Mouse (Mus musculus) neural tube, embryonic 13.5 days (tissue): ENCODE results near the gene Cdv3. TPM values are rescaled to one million over a fixed set of nuclear protein-coding genes. Genes with fewer than 3 reads are reported as not detected.

Experiments
- ATAC-seq: fragments of 200-750 bp; cut with Nextera tagmentation; 2 replicates; pipeline ENCODE4 v1.8.0; 2017; ENCODE audit warnings: low read depth, mild to moderate bottlenecking, moderate TSS enrichment, moderate library complexity
- H3K27ac ChIP-seq: fragments of 300-500 bp; sonication (generic); replicated peaks from 2 replicates; pipeline ENCODE4 v1.5.1; 2015; ENCODE audit warnings: moderate library complexity, mild to moderate bottlenecking, inconsistent platforms
- H3K27me3 ChIP-seq: fragments of 300-500 bp; sonication (generic); 2 replicates; pipeline ENCODE4 v1.6.1; 2015; ENCODE audit warnings: mild to moderate bottlenecking, inconsistent platforms
- H3K36me3 ChIP-seq: fragments of 300-500 bp; sonication (generic); 2 replicates; pipeline ENCODE4 v1.6.1; 2015; ENCODE audit warnings: mild to moderate bottlenecking, inconsistent platforms
- H3K4me1 ChIP-seq: fragments of 300-500 bp; sonication (generic); replicated peaks from 2 replicates; pipeline ENCODE4 v1.6.1; 2015; ENCODE audit warnings: inconsistent platforms
- H3K4me2 ChIP-seq: fragments of 300-500 bp; sonication (generic); 2 replicates; pipeline ENCODE4 v1.6.1; 2015; ENCODE audit warnings: inconsistent platforms, mild to moderate bottlenecking, moderate library complexity
- H3K4me3 ChIP-seq: fragments of 300-500 bp; sonication (generic); 2 replicates; pipeline ENCODE4 v1.5.1; 2015; ENCODE audit warnings: mild to moderate bottlenecking, inconsistent platforms
- H3K9ac ChIP-seq: fragments of 300-500 bp; sonication (generic); 2 replicates; pipeline ENCODE4 v1.6.1; 2015; ENCODE audit warnings: moderate library complexity, mild to moderate bottlenecking, inconsistent platforms
- H3K9me3 ChIP-seq: fragments of 300-500 bp; sonication (generic); 2 replicates; pipeline ENCODE4 v1.6.1; 2016; ENCODE audit warnings: inconsistent platforms
- WGBS: fragments of 180-500 bp; shearing (Covaris S2); methylation state at CpG from one replicate; pipeline ENCODE4 v1.1.7; 2015; 5-methylcytosine and 5-hydroxymethylcytosine counted together
- polyA plus RNA-seq: library from polyadenylated mRNA; unstranded; fragments of >200 nt; fragmentation: Nextera tagmentation; extraction: Ambion mirVana; gene quantifications from 2 replicates; pipeline ENCODE4 v1.2.1, GENCODE M21; 2015

Gene Cdv3
- polyA plus RNA-seq, 1 experiment from 2014 or later, result 78.1 TPM

- peak overlapping the region; percentile 25; the same call in 1 of the 2 replicates for H3K27ac ChIP-seq
- H3K9me3 ChIP-seq, result no peaks in the 10 kb centered on the region
- no peaks in the 10 kb centered on the region for H3K27me3 ChIP-seq
- H3K4me3 ChIP-seq, result no peak overlapping the region
- no peak overlapping the region for H3K4me2 ChIP-seq
- H3K9ac ChIP-seq, result no peak overlapping the region
- 47% methylated on average over 9 of the region's 9 CpGs for WGBS
- ATAC-seq, result no peak
- peaks cover 71% of the 10 kb centered on the region for H3K36me3 ChIP-seq
- peaks cover 9% of the 10 kb centered on the region for H3K4me1 ChIP-seq
Measured at GRCm38 (mm10) chr9:103326449-103326848, 39.2 kb downstream of the Cdv3 start.

- Histone ChIP-seq H3K27ac (no peak overlapping the region), H3K4me1 (peaks cover 9% of the 10 kb centered on the region), H3K36me3 (peaks cover 78% of the 10 kb centered on the region), H3K4me2 (no peak overlapping the region), H3K4me3 (no peak overlapping the region), H3K9me3 (no peaks in the 10 kb centered on the region), H3K9ac (no peak overlapping the region), H3K27me3 (no peaks in the 10 kb centered on the region)
- 91% methylated on average over 1 of the region's 2 CpGs for WGBS
- ATAC-seq, result no peak
Measured at GRCm38 (mm10) chr9:103324678-103325077, 41.0 kb downstream of the Cdv3 start.

- Histone ChIP-seq H3K4me1 (peaks cover 22% of the 10 kb centered on the region), H3K36me3 (peaks cover 52% of the 10 kb centered on the region), H3K27me3 (no peaks in the 10 kb centered on the region), H3K27ac (no peak overlapping the region), H3K4me2 (no peak overlapping the region), H3K4me3 (no peak overlapping the region), H3K9ac (no peak overlapping the region), H3K9me3 (no peaks in the 10 kb centered on the region)
- 92% methylated on average over 6 of the region's 6 CpGs for WGBS
- ATAC-seq, result no peak
Measured at GRCm38 (mm10) chr9:103309832-103310231, 55.8 kb downstream of the Cdv3 start.

GRCm38 (mm10) chr9:103305332-103306041, 60.2 kb downstream of the Cdv3 start:
- WGBS, result under 1% methylated on average over 40 of the region's 40 CpGs
- Histone ChIP-seq H3K9ac (peak overlapping the region; percentile 88), H3K4me3 (peak overlapping the region; percentile 96), H3K27ac (peak overlapping the region; percentile 67), H3K9me3 (no peaks in the 10 kb centered on the region), H3K27me3 (no peaks in the 10 kb centered on the region), H3K4me1 (peaks cover 30% of the 10 kb centered on the region), H3K36me3 (peaks cover 19% of the 10 kb centered on the region), H3K4me2 (peak overlapping the region; percentile 94)
- ATAC-seq, result peak; percentile 70

- Histone ChIP-seq H3K36me3 (peaks cover 17% of the 10 kb centered on the region), H3K9ac (peak within 1 kb of the TSS; percentile 88), H3K4me3 (peak within 1 kb of the TSS; percentile 96), H3K27ac (peak within 1 kb of the TSS; percentile 91), H3K27me3 (no peaks in the 10 kb centered on the region), H3K4me1 (peaks cover 30% of the 10 kb centered on the region), H3K4me2 (peak within 1 kb of the TSS; percentile 94), H3K9me3 (no peaks in the 10 kb centered on the region)
- under 1% methylated on average over 49 of the region's 49 CpGs for WGBS
- ATAC-seq, result peak; percentile 99
Measured at GRCm38 (mm10) chr9:103304927-103305326, 60.7 kb downstream of the Cdv3 start, which contains the start of the genes 1300017J02Rik and Topbp1. Gene 1300017J02Rik, minus strand, starts transcription at chr9:103305082. Gene Topbp1, plus strand, starts transcription at chr9:103305215.

Other genes with a start within 250 kb of the Cdv3 start
- gene Srprb, start 163.7 kb downstream of the Cdv3 start, polyA plus RNA-seq, result 51.5 and 56.3 TPM in 2 replicates
- 3.0 and 3.5 TPM in 2 replicates for gene Gm20425, start 135.5 kb downstream of the Cdv3 start, polyA plus RNA-seq
- 27.1 and 41.0 TPM in 2 replicates for gene Trf, start 135.4 kb downstream of the Cdv3 start, polyA plus RNA-seq
- gene 1300017J02Rik, start 60.8 kb downstream of the Cdv3 start, polyA plus RNA-seq, result 1.4 and 1.6 TPM in 2 replicates
- gene Topbp1, start 60.6 kb downstream of the Cdv3 start, polyA plus RNA-seq, result 20.6 and 24.6 TPM in 2 replicates
- 1.2 and 1.5 TPM in 2 replicates for gene Bfsp2, start 114.6 kb upstream of the Cdv3 start, polyA plus RNA-seq